Mouse (Mus musculus): ENCODE data around the gene Ubald1.

The Ubald1 gene

DNA sequence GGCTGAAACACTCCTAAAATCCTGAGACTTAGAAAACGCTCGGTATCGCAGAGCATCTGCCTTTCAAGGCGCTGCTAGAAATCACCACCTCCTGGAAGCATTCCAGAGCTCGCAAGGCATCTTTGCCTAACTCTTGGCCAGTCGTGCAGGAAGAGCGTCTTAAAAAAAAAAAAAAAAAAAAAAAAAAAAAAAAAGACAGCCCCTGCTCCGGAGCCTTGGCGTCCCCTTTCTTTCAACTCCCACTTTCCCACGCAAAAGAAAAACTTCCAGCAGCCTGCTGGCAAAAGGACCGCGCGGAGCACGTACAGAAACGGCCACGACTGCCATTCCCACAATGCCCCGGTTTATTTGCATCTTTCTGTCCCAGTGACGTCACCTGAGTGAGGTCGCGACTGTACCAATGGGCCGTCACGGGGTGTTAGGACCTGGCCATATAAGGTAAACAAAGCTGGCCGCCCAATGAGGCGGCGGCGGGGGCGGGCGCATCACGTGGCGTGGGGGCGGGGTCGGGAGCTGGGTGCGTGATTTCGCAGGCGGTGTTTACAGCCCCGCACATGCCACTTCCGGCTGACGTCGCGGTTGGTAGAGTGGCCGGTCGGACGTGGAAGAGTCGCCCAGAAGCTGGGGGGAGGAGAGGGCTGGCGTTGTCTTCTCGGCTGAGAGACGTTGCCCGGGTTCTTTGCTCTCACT lies at the start of gene Ubald1:
Gene Ubald1, minus strand, starts transcription at position 180 of the 690 bp plus-strand sequence.
- DNase-seq (ENCODE audit: low read depth) = peak; percentile 98

DNA sequence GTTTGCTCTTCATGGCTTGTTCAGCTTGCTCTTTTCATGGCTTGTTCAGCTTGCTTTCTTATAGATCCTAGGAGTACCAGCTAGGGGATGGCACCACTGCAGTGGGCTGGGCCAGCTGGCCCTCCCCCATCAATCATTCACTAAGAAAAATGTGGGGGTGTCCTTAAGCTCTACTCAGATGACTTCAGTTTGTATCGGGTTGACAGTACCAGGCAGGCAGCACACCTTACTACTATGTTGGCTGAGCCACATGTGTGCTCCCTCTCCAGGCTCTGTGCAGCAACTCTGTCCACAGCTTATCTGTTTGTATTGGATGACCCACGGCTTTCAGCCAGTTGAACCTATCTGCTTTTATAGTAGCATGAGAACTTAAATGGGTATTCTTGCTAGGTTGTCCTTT lies 48.4 kb upstream of the Ubald1 start:
- DNase-seq (ENCODE audit: low read depth) = no peak

GRCm38 (mm10) chr16:4927967-4928366 lies 47.9 kb upstream of the Ubald1 start:
- DNase-seq (ENCODE audit: low read depth) = no peak

- DNase-seq (ENCODE audit: low read depth) = no peak
Observed at GRCm38 (mm10) chr16:4923996-4924395, 43.9 kb upstream of the Ubald1 start.

- DNase-seq (ENCODE audit: low read depth) = no peak
Observed at GRCm38 (mm10) chr16:4922481-4922880, 42.4 kb upstream of the Ubald1 start.

DNA sequence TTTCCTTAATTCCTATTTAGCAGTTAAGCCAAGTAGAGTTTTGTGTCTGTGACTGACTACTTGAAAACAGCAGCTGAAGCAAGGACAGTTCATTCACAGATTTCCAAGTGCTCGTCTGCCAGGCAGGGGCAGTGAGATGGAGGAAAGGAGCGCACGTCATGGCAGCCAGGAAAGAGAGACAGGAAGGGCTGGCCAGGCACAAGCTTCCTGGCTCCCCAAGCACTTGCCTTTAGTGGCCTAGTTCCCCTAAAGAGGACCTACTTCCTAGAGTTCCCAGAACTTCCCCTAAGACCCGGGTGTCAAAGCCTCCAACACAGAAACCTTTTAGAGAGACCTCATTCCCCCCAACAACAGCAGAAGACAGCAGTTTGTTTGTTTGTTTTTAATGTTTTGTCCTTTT lies 40.4 kb upstream of the Ubald1 start:
- DNase-seq (ENCODE audit: low read depth) = no peak

DNA sequence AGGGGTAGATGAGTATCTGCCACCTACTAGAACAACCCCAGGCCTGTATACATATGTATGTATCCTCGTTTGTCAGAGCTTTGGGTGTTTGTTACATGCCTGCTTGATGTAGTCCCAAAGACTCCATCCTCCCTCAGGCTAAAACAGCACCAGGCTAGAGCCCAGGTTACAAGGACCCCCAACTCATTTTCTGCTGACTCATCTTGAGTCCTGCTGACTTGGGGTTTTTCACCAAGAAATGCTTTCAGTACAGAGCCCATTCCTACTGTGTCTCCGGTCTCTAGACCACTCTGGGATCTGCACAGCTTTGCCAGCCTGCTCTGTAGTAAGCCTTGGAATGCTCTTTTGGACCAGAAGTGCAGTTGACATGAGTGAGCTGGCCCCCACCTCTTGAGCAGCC lies 36.5 kb upstream of the Ubald1 start:
- no peak for DNase-seq (ENCODE audit: low read depth)

- no peak for DNase-seq (ENCODE audit: low read depth)
Observed at GRCm38 (mm10) chr16:4915931-4916330, 35.8 kb upstream of the Ubald1 start.

DNA sequence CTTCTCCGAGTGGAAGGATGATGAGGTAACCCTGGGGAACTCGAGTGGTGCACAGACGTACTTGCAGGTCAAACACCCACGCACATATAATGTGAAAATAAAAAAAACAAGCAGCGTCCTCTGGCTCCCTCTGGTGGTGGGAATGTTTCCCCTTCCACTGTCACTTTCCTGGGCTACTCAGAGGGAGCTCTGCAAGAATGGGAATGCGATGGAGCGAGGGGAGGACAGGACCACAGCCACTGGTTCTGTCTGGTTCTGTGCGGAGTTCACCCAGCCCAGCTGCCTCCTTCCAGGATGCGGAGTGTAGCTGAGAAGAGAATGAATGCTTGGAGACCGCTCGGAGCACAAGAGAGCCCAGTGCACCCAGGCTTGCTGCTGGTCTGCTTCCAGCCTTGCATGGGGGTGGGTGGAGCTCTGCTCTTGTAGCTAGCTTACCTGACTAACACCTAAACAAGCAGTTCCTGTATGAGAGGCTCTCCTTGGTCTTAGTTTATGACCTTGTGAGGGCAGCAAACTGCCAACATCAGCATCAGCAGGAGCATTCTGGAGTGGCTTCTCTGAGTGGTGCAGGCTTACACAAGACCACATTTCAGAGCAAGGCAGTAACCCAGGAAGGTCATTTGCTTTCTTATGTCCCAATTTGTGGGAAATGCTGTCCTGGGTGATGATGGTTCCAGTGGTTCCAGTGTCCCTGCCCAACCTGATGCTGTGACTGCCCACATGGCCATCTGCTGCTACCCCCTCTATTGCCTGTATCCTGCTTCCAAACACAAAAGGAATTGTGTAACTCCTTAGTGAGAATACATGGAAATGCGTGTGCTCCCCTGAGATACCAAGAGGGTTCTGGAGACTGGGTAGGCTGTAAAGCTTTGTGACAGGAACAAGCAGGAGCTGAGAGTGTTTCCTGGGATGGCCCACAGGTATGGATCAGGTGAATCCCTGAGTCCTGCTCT lies 33.9 kb upstream of the Ubald1 start:
- DNase-seq (ENCODE audit: low read depth) = peak; percentile 68

DNA sequence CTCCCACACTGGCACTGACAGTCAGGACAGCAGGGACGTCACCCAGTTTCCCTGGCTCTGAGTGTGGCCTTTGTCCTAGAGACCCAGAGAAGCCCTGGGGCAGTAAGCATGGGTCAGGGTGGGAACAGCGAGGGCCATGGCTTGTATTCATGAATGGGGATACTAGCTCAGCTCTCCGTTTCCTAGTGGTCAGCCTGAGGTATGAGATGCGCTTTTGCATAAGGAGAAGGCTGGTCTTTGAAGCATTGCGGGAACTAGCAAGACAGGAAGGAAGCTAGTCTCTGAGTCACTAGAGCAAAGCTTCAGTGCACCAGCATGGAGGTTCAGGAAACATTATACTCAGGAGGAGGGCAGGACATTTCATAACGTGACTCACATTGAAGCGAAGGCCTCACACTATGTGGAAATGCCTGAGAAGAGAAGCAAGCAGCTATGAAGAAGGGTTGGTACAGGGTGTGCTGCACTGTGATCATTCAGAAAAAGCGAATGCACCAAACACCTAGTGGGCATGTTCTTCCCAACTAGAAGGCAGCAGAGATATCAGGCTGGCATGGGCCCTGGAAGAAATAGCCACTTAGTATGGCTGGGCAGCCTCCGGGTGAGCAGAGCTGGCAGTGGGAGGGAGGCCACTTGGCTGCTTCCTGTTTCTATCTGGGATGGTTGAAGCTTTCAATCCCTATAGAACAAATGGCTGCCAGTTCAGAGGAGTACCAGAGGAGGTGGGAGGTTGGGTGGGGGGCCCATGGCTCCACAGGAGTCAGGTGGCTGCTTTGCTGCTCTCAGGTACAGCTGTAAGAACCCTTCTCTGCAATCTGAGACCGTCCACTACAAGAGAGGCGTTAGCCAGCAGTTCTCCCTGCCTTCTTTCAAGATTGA lies 33.0 kb upstream of the Ubald1 start:
- no peak for DNase-seq (ENCODE audit: low read depth)

DNA sequence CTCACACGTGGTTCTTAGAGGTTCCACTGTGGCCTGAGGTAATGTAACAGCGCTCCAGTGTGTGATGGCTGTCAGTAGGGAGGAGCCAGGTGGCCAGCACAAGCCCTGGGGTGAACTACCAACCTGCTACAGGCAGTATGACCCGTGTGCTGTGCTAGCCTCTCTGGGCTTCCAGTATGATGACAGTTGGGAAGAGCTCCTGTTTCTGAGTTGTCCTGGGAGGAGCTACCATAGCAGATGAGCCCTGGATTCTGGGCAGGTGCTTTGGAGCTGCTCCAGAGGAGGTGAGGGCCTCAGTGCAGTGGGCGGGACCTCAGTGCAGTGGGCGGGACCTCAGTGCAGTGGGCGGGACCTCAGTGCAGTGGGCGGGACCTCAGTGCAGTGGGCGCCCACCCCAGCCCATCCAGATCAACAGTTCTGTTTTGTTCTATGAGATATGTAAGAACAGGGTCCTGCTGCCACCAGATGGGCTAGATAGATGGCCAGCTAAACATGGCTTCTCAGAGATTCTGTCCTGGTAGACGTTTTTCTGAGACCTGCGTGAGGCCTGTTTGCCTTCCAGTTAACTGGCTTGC lies 32.0 kb upstream of the Ubald1 start:
- DNase-seq (ENCODE audit: low read depth) = no peak

- no peak for DNase-seq (ENCODE audit: low read depth)
Observed at GRCm38 (mm10) chr16:4910758-4911157, 30.6 kb upstream of the Ubald1 start.

DNA sequence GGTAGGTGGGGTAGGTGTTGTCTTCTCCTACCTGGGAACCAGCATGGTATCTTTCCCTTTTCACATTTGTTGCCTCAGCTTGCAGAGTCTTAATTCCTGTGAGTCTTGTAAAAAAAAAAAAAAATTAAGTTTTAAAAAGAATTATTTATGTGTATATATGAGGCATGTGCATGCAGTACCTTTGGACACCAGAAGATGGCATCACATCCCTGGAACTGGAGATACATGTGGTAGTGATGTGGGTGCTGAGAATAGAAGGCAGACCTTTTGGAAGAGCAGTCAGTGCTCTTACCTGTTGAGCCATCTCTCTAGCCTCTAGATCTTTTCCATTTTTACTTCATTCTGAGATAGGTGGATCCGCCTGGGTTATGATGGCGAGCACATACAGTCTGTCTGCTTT lies 29.6 kb upstream of the Ubald1 start:
- DNase-seq (ENCODE audit: low read depth) = no peak

DNA sequence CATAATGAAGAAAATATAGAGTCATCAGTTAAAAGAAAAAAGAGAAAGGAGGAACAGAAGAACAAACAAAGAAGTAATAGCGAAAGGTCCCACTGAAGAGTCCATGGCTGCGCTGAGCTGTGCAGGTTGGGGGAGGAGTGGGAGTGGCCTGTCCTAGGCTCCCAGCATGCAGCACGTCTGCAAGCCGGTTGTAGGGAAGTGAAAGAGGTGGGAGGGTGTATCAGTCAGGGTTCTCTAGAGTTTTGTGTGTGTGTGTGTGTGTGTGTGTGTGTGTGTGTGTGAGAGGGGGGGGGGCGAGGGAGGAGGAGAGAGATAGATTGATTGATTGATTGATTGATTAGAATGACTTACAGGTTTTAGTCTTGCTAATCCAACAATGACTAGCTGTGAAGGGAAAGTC lies 27.9 kb upstream of the Ubald1 start:
- no peak for DNase-seq (ENCODE audit: low read depth)

DNA sequence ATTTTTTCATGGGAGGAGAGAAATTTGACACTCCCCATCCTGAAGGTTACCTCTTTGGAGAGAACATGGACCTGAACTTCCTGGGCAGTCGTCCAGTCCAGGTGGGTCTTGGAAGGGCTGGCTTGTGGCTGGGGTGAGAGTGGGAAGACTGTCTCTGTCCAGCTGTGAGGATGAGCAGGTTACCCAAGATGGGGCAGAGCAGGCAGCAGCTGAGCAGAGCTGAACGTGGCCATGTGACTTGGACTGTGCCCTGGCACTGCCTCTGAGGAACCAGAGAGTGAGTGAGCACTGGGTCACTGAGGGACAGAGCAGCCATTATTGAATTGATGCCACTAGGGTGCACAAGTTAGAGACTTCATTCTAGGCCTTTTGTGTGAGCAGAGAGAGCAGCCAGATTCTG lies 27.3 kb upstream of the Ubald1 start:
- DNase-seq (ENCODE audit: low read depth) = no peak

GRCm38 (mm10) chr16:4906559-4906958 lies 26.4 kb upstream of the Ubald1 start:
- DNase-seq (ENCODE audit: low read depth) = no peak

- DNase-seq (ENCODE audit: low read depth) = no peak
Observed at GRCm38 (mm10) chr16:4905591-4905990, 25.5 kb upstream of the Ubald1 start.

DNA sequence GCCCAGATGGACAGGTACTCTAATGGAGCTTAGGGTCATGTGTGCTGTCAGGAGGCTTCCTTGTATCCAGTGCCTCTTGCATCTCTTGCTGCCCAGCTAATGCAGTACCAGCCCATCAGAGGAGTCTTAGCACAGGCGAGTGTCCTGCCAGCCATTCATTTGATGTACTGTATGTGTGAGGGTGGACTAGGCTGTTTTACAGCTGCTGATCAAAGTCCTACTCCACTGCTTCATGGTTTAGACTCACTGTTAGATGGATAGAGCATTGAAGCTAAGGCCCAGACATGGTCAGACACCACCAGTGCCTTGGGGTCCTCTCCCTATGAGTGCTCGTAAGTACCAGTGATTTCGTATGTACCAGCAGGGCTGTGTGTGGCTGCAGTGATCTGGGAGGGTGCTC lies 24.8 kb upstream of the Ubald1 start:
- DNase-seq (ENCODE audit: low read depth) = no peak

DNA sequence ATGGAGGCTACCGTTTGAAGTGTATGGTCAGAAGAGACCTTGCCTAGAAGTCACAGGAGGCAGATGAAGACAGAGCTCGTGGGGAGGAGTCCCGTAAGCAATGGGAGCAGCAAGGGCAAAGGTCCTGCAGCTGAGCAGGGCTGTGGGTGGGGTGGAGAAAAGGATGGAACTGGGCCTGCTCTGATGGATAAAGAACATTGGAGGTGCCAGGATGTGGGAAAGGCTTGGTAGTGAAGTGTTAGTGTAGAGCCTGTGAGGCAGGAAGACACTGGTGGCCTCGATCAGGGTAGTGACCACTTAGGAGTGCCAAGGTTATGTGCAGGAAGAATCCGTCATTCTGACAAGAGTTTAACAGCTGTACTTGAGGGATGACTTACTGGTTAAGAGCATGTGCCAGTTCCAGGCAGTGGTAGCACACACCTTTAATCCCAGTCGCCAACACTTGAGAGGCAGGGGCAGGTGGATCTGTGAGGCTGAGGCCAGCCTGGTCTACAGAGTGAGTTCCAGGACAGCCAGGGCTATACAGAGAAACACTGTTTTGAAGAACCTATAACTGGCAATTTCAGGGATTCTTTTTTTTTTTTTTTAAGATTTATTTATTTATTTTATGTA lies 23.5 kb upstream of the Ubald1 start:
- no peak for DNase-seq (ENCODE audit: low read depth)

- DNase-seq (ENCODE audit: low read depth) = no peak
Observed at GRCm38 (mm10) chr16:4902390-4902789, 22.3 kb upstream of the Ubald1 start.

DNA sequence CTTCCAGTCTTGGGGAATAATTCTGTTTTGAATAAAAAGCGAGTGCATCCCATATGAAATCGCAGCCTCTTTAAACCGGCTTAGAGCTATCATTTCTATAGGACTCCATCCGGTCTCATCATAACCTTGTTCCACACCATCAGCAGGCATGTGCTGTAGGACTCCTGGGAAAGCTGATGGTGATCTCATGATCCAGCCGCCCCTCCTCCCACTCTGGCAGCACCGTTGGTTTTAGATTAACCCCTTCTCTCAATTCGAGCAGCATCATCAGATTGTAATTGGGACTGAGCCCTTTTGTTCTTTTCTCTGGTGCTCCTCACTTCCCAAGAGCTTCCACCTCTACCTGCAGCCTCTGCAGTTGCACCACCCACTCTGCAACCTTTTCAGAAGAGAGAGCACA lies 21.1 kb upstream of the Ubald1 start:
- no peak for DNase-seq (ENCODE audit: low read depth)

GRCm38 (mm10) chr16:4899711-4900110 lies 19.6 kb upstream of the Ubald1 start:
- no peak for DNase-seq (ENCODE audit: low read depth)

Measured in c-Kit-positive CD71-positive TER-119-negative erythroid progenitor cells, embryonic 14.5 days (primary cell).